Mouse (Mus musculus) testis, adult 2 months (tissue): ENCODE data around the gene Scn2b. TPM values are rescaled to one million over a fixed set of nuclear protein-coding genes. Genes with fewer than 3 reads are reported as not detected.

Experiments used
- H3K27ac ChIP-seq: fragments of 200-500 bp; 2 replicates; pipeline ENCODE4 v1.5.1; 2012; ENCODE audit warnings: low read depth, low read length; ENCODE audit not compliant: control insufficient read depth, insufficient read depth
- H3K27me3 ChIP-seq: fragments of 200-500 bp; 2 replicates; pipeline ENCODE4 v1.6.1; 2012; ENCODE audit warnings: mild to moderate bottlenecking, low read length, moderate library complexity; ENCODE audit not compliant: control insufficient read depth, insufficient read depth
- H3K36me3 ChIP-seq: fragments of 200-500 bp; 2 replicates; pipeline ENCODE4 v1.6.1; 2012; ENCODE audit warnings: mild to moderate bottlenecking, low read length; ENCODE audit not compliant: control insufficient read depth, insufficient read depth
- H3K4me1 ChIP-seq: fragments of 200-500 bp; 2 replicates; pipeline ENCODE4 v1.6.1; 2012; ENCODE audit warnings: low read length; ENCODE audit not compliant: control insufficient read depth, insufficient read depth
- H3K4me3 ChIP-seq: fragments of 200-500 bp; 2 replicates; pipeline ENCODE4 v1.5.1; 2012; ENCODE audit warnings: low read depth, mild to moderate bottlenecking, low read length, moderate library complexity, mixed read lengths; ENCODE audit not compliant: control insufficient read depth
- CTCF ChIP-seq: fragments of 200-500 bp; IDR thresholded peaks from 2 replicates; pipeline ENCODE4 v1.5.1; 2012; ENCODE audit warnings: low read depth, mild to moderate bottlenecking, inconsistent platforms, low read length, moderate library complexity; ENCODE audit not compliant: control insufficient read depth, insufficient read depth, insufficient replicate concordance
- POLR2A ChIP-seq: fragments of 200-500 bp; IDR thresholded peaks from 2 replicates; pipeline ENCODE4 v1.6.1; 2012; ENCODE audit warnings: low read depth, mild to moderate bottlenecking, inconsistent platforms, low read length, moderate library complexity; ENCODE audit not compliant: control insufficient read depth
- polyA plus RNA-seq: library from polyadenylated mRNA; depleted of rRNA; stranded (reverse); fragments of >200 nt; gene quantifications from 2 replicates; pipeline ENCODE4 v1.2.3, GENCODE M21; 2012

The Scn2b gene
- polyA plus RNA-seq, 1 experiment, result 0.48 TPM

- Histone ChIP-seq H3K4me3 (no peak overlapping the region), H3K27ac (no peak overlapping the region), H3K36me3 (no peaks in the 10 kb centered on the region), H3K4me1 (no peaks in the 10 kb centered on the region), H3K27me3 (no peaks in the 10 kb centered on the region)
- no peak for TF ChIP-seq CTCF
- no peak for TF ChIP-seq POLR2A
Observed at GRCm38 (mm10) chr9:45088040-45088439, 29.5 kb upstream of the Scn2b start.

DNA sequence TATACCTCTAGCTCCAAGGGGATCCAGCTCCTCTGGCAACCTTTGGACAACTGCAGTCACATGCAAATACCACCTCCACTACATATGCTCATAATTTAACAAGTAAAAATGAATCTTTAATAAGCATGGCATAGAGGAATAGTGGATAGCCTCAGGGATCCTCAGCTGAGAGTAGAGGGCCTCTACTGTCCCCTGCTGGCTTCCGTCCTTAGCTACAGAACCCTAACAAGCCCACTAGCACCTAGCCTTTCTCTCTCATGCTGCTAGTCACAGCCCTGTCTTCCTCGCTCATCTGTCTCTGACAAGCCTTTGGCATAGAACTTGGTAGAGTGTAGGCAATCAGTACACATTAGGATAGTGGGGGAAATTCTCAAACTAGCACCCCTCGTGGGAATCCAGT is 26.8 kb upstream of the Scn2b start:
- TF ChIP-seq CTCF, result no peak
- TF ChIP-seq POLR2A, result no peak
- no peak overlapping the region for H3K27ac ChIP-seq
- H3K36me3 ChIP-seq, result no peaks in the 10 kb centered on the region
- H3K4me3 ChIP-seq, result no peak overlapping the region
- no peaks in the 10 kb centered on the region for H3K4me1 ChIP-seq
- H3K27me3 ChIP-seq, result no peaks in the 10 kb centered on the region

- Histone ChIP-seq H3K36me3 (no peaks in the 10 kb centered on the region), H3K27ac (0 out of 2 replicates have a peak overlapping the region, but pooled peaks have one; percentile 42), H3K4me1 (no peaks in the 10 kb centered on the region), H3K27me3 (no peaks in the 10 kb centered on the region), H3K4me3 (no peak overlapping the region)
- no peak for TF ChIP-seq CTCF
Observed at GRCm38 (mm10) chr9:45092641-45093040, 24.9 kb upstream of the Scn2b start.

DNA sequence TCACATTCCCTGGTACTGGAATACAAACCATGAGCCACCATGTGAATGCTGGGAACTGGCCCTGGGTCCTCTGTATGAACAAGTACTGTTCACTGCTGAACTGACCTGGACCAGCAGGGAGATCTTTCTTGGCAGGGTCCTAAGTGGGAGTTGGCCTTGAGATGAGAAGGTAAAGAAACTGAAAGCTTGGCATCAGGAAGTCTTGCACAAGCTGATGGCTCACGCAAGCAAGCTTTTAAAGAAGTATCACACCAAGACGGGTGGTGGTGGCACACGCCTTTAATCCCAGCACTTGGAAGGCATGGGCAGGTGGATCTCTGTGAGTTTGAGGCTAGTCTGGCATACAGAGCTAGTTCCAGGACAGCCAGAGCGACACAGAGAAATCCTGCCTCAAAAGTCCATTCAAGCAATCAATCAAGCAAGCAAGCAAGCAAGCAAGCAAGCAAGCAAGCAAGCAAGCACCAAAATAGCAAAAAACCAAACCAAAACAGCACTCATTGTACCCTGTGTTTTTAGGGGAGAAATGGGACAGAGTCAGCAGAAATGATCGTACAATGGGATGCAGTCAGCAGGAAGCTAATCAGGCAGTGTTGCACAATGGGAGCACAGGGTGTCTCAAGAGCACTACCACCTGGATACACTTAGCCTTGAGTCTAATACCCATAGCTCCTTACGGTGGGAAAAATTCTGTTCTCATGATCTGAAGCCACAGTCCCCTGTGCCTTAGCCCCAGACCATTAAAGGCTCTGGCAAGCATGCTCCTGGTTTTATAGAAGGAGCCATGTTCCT is 22.2 kb upstream of the Scn2b start:
- H3K4me1 ChIP-seq, result no peaks in the 10 kb centered on the region
- no peaks in the 10 kb centered on the region for H3K27me3 ChIP-seq
- H3K27ac ChIP-seq, result no peak overlapping the region
- H3K4me3 ChIP-seq, result no peak overlapping the region
- TF ChIP-seq POLR2A (no peak), CTCF (no peak)
- no peaks in the 10 kb centered on the region for H3K36me3 ChIP-seq

GRCm38 (mm10) chr9:45097877-45098276 is 19.7 kb upstream of the Scn2b start:
- Histone ChIP-seq H3K4me1 (no peaks in the 10 kb centered on the region), H3K36me3 (no peaks in the 10 kb centered on the region), H3K27me3 (no peaks in the 10 kb centered on the region), H3K27ac (no peak overlapping the region), H3K4me3 (no peak overlapping the region)
- TF ChIP-seq POLR2A, result no peak
- TF ChIP-seq CTCF, result no peak

DNA sequence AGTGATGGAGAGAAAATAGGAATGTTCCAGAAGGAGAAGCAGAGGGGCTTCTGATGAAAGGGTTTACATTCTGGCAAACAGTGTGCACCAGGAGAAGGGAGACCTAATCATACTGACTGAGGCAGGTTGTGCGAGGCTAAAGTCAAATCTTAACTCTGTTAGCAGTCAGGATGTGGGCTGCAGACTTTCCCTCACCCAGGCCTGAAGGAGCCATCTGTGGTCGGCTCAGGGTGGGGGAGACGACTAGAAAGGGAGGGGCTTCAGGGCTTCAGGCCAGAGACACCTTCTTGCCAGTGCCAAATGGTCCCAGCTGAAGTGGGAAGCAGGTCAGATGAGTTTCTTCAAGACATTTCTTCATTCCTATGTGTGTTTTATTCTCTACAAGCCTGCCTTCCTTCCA is 19.2 kb upstream of the Scn2b start:
- no peak overlapping the region for H3K4me3 ChIP-seq
- no peaks in the 10 kb centered on the region for H3K27me3 ChIP-seq
- no peak for TF ChIP-seq POLR2A
- TF ChIP-seq CTCF, result no peak
- no peak overlapping the region for H3K27ac ChIP-seq
- H3K4me1 ChIP-seq, result no peaks in the 10 kb centered on the region
- H3K36me3 ChIP-seq, result no peaks in the 10 kb centered on the region

GRCm38 (mm10) chr9:45102528-45102927 is 15.1 kb upstream of the Scn2b start:
- no peaks in the 10 kb centered on the region for H3K27me3 ChIP-seq
- H3K36me3 ChIP-seq, result no peaks in the 10 kb centered on the region
- no peak overlapping the region for H3K27ac ChIP-seq
- H3K4me1 ChIP-seq, result no peaks in the 10 kb centered on the region
- H3K4me3 ChIP-seq, result no peak overlapping the region
- TF ChIP-seq POLR2A (no peak), CTCF (no peak)
